Mouse (Mus musculus): Measurements from ENCODE around the gene 2310050C09Rik. TPM values are rescaled to one million over a fixed set of nuclear protein-coding genes. Genes with fewer than 3 reads are reported as not detected.

The 2310050C09Rik gene
- polyA plus RNA-seq (2015; fragmentation: Nextera tagmentation; extraction: Ambion mirVana) = not detected in 2 replicates

DNA sequence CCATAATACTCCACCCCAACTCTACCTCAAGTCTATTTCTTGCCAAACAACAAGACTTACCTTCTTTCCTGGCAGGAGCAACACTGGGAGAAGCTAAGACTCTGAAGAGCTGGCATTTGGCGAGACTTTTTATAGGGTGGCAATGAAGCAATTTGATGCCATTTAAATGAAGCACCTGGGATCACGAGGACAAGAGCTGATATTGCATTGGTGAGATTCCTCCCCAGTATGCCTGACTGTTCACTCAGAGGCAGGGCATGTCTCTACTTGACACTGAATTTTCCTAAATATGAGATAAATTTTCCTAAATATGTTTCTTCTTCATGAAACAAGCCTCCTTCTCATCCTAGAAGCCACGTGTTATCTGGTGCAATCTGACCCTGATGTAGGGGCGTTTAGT, at the start of gene 2310050C09Rik:
Gene 2310050C09Rik (minus strand): TSS at position 101 of the 400 bp plus-strand sequence.
- no peak within 1 kb of the TSS for H3K4me3 ChIP-seq (ENCODE audit: low read length)
- H3K4me1 ChIP-seq (ENCODE audit: control insufficient read depth, insufficient read depth, low read depth, low read length) = no peaks in the 10 kb centered on the region
- no peak within 1 kb of the TSS for H3K4me2 ChIP-seq (ENCODE audit: low read length)
- H3K9me3 ChIP-seq (ENCODE audit: control insufficient read depth, low read length) = no peaks in the 10 kb centered on the region
- WGBS = 86% methylated on average over 4 of the region's 4 CpGs
- no peak within 1 kb of the TSS for H3K9ac ChIP-seq (ENCODE audit: low read depth, low read length)
- H3K36me3 ChIP-seq (ENCODE audit: control insufficient read depth, insufficient read depth, low read length) = no peaks in the 10 kb centered on the region
- H3K27ac ChIP-seq (ENCODE audit: low read depth, low read length) = no peak within 1 kb of the TSS
- H3K27me3 ChIP-seq (replicated peaks; ENCODE audit: control insufficient read depth, insufficient read depth, low read length) = no peaks in the 10 kb centered on the region
- no peak for ATAC-seq

DNA sequence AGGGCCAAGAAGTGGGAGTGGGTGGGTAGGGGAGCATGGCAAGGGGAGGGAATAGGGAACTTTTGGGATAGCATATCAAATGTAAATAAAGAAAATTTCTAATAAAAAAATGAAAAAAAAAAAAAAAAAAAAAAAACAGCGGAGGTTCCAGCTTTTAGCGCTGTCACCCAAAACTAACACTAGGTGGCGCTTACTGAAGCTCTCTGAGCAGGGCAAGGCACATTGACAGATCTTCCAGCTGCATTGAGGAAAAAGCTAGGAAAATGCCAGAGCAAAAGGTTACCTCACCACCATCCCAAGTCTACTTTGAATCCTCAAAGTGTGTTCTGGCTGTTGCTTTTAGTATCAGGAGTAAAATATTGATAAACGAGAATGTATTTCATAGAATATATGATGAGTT, 37.6 kb upstream of the 2310050C09Rik start:
- 28% methylated on average over 3 of the region's 4 CpGs for WGBS
- ATAC-seq = peak; percentile 71

DNA sequence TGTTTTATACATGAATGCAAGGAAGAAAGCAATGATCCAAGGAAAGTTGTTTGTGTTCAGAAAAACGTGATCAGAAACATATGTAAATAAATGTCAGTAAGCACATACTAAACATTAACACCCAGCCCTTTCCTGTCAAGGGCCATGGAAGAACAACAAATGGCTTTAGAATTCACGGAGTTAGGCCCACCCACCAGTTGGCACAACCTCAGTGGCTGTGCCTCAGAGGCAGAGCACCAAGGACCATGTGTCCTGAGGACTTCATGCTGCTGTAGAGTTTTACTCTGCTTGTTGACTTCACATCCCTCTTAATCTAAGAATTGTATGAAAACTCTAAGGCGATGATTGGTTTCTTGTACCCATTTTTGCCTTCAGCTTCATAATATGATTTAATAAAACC, 35.2 kb upstream of the 2310050C09Rik start:
- Histone ChIP-seq H3K27me3 (replicated peaks; ENCODE audit: control insufficient read depth, insufficient read depth, low read length) (no peaks in the 10 kb centered on the region), H3K4me1 (ENCODE audit: control insufficient read depth, insufficient read depth, low read depth, low read length) (no peaks in the 10 kb centered on the region), H3K4me2 (ENCODE audit: low read length) (no peak overlapping the region), H3K9ac (ENCODE audit: low read depth, low read length) (no peak overlapping the region), H3K36me3 (ENCODE audit: control insufficient read depth, insufficient read depth, low read length) (no peaks in the 10 kb centered on the region), H3K9me3 (ENCODE audit: control insufficient read depth, low read length) (no peaks in the 10 kb centered on the region), H3K4me3 (ENCODE audit: low read length) (no peak overlapping the region), H3K27ac (ENCODE audit: low read depth, low read length) (no peak overlapping the region)
- whole genome bisulfite sequencing = 54% methylated on average over 3 of the region's 3 CpGs
- no peak for ATAC-seq

More for the DNA sequence above, 37.6 kb upstream of the 2310050C09Rik start:
- Histone ChIP-seq H3K4me1 (ENCODE audit: control insufficient read depth, insufficient read depth, low read depth, low read length) (no peaks in the 10 kb centered on the region), H3K36me3 (ENCODE audit: control insufficient read depth, insufficient read depth, low read length) (no peaks in the 10 kb centered on the region), H3K4me2 (ENCODE audit: low read length) (no peak overlapping the region), H3K4me3 (ENCODE audit: low read length) (no peak overlapping the region), H3K27ac (ENCODE audit: low read depth, low read length) (no peak overlapping the region), H3K9ac (ENCODE audit: low read depth, low read length) (no peak overlapping the region), H3K9me3 (ENCODE audit: control insufficient read depth, low read length) (no peaks in the 10 kb centered on the region), H3K27me3 (replicated peaks; ENCODE audit: control insufficient read depth, insufficient read depth, low read length) (no peaks in the 10 kb centered on the region)

DNA sequence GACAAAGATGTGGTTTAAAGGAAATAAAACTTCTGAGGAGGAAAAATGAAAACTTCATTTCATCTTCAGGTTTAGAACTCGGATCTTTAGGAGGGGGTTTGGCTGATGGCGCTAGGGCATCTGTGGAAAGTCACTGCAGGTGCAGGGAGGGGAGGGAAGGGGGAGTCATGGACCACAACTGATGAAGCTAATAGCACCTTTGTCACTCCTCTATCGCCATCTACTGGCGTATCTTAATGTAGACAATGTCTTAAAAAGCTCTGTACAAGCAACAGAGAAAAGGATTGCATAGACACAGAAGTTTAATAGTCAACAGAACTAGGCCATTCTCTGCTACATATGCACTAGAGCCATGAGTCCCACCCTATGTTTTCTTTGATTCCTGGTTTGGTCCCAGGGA, 33.6 kb upstream of the 2310050C09Rik start:
- no peak overlapping the region for H3K27ac ChIP-seq (ENCODE audit: low read depth, low read length)
- peak; percentile 76; the same call in 1 of the 2 replicates for ATAC-seq
- H3K4me2 ChIP-seq (ENCODE audit: low read length) = no peak overlapping the region
- H3K9me3 ChIP-seq (ENCODE audit: control insufficient read depth, low read length) = no peaks in the 10 kb centered on the region
- no peak overlapping the region for H3K9ac ChIP-seq (ENCODE audit: low read depth, low read length)
- H3K27me3 ChIP-seq (replicated peaks; ENCODE audit: control insufficient read depth, insufficient read depth, low read length) = no peaks in the 10 kb centered on the region
- WGBS = 32% methylated on average over 4 of the region's 4 CpGs
- H3K4me3 ChIP-seq (ENCODE audit: low read length) = no peak overlapping the region
- H3K4me1 ChIP-seq (ENCODE audit: control insufficient read depth, insufficient read depth, low read depth, low read length) = no peaks in the 10 kb centered on the region
- H3K36me3 ChIP-seq (ENCODE audit: control insufficient read depth, insufficient read depth, low read length) = no peaks in the 10 kb centered on the region

DNA sequence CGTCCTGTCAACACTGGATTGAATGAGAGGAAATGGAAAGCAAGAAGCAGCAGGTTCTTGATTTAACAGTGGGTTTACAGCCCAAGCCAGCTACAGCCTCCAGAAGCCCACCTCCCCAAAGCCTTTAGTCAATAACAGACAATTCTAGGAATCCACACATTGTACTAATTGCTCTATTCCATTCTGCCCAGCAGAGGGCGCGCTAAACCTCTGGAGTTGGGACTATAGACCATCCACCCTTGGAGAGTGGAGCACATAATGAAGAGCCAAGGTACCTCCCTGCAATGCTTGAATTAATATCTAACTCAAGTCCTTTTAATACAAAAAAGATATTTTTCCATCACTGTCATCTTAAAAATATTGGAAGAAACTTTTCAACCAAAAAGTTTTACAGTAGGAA, 33.0 kb upstream of the 2310050C09Rik start:
- Histone ChIP-seq H3K27ac (ENCODE audit: low read depth, low read length) (no peak overlapping the region), H3K9me3 (ENCODE audit: control insufficient read depth, low read length) (no peaks in the 10 kb centered on the region), H3K36me3 (ENCODE audit: control insufficient read depth, insufficient read depth, low read length) (no peaks in the 10 kb centered on the region), H3K9ac (ENCODE audit: low read depth, low read length) (no peak overlapping the region), H3K4me2 (ENCODE audit: low read length) (no peak overlapping the region), H3K4me1 (ENCODE audit: control insufficient read depth, insufficient read depth, low read depth, low read length) (no peaks in the 10 kb centered on the region), H3K4me3 (ENCODE audit: low read length) (no peak overlapping the region), H3K27me3 (replicated peaks; ENCODE audit: control insufficient read depth, insufficient read depth, low read length) (no peaks in the 10 kb centered on the region)
- no peak for ATAC-seq
- WGBS = 23% methylated on average over 3 of the region's 3 CpGs

DNA sequence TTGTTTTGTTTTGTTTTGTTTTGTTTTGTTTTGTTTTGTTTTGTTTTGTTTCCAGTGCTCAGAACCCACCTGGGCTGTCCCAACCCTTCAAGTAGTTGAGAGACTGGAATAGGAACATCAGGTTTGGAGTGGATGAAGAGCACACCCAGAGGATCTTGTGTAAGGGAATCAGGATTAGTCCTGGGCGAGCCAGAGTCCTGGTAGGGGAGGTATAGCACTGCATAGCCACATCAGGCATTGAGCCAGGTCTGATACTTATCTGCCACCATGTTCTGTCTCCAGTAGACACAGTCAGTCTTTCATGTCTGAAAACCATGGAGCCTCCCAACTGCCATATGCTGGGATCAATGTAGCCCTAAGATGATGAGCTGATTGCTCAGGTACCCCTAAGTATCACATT, 24.5 kb upstream of the 2310050C09Rik start:
- Histone ChIP-seq H3K9me3 (ENCODE audit: control insufficient read depth, low read length) (no peaks in the 10 kb centered on the region), H3K27ac (ENCODE audit: low read depth, low read length) (no peak overlapping the region), H3K4me1 (ENCODE audit: control insufficient read depth, insufficient read depth, low read depth, low read length) (no peaks in the 10 kb centered on the region), H3K4me3 (ENCODE audit: low read length) (no peak overlapping the region), H3K4me2 (ENCODE audit: low read length) (no peak overlapping the region), H3K9ac (ENCODE audit: low read depth, low read length) (no peak overlapping the region), H3K36me3 (ENCODE audit: control insufficient read depth, insufficient read depth, low read length) (no peaks in the 10 kb centered on the region), H3K27me3 (replicated peaks; ENCODE audit: control insufficient read depth, insufficient read depth, low read length) (no peaks in the 10 kb centered on the region)
- no peak for ATAC-seq
- 64% methylated on average over 1 of the region's 1 CpGs for WGBS

DNA sequence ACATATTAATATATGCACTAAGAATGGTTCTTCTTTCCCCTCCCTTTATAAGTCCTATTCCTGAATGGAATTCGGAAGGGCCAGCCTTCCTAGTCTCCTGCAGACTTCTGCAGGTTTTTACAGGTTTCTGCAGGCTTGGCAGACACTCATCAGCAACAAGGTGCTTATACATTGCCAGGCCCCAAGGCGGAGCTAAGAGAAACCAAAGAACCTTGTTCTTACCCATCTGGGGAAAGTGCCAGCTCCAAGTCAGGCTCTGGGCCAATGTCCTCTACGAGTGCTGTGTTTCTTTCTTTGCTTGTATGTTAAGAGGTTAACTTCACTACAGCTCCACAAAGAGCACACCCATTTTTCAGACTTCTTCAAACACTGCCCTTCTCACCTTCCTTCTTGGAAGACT, 24.0 kb upstream of the 2310050C09Rik start:
- ATAC-seq = no peak
- Histone ChIP-seq H3K9me3 (ENCODE audit: control insufficient read depth, low read length) (no peaks in the 10 kb centered on the region), H3K4me2 (ENCODE audit: low read length) (no peak overlapping the region), H3K4me1 (ENCODE audit: control insufficient read depth, insufficient read depth, low read depth, low read length) (no peaks in the 10 kb centered on the region), H3K27ac (ENCODE audit: low read depth, low read length) (no peak overlapping the region), H3K27me3 (replicated peaks; ENCODE audit: control insufficient read depth, insufficient read depth, low read length) (no peaks in the 10 kb centered on the region), H3K9ac (ENCODE audit: low read depth, low read length) (no peak overlapping the region), H3K4me3 (ENCODE audit: low read length) (no peak overlapping the region), H3K36me3 (ENCODE audit: control insufficient read depth, insufficient read depth, low read length) (no peaks in the 10 kb centered on the region)
- 67% methylated on average over 3 of the region's 3 CpGs for WGBS

DNA sequence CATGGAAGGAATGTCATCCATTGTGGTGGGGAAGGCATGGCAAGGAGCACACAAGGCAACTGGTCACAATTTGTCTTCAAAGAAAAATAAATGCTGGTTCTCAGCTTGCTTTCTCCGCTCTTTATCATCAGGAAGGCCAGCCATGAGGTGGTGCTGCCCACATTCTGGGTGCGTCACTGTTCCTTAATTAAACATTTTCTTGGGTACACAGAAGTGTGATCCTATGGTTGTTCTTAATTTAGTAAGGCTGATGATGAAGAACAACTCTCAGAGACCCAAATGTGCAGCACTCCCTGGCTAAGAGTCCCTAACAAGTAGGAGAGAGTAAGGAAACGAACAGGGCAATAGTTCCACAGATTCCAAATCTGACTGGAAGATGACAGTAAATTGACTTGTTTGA, 4.2 kb upstream of the 2310050C09Rik start:
- H3K9me3 ChIP-seq (ENCODE audit: control insufficient read depth, low read length) = no peaks in the 10 kb centered on the region
- H3K4me2 ChIP-seq (ENCODE audit: low read length) = no peak overlapping the region
- H3K4me1 ChIP-seq (ENCODE audit: control insufficient read depth, insufficient read depth, low read depth, low read length) = no peaks in the 10 kb centered on the region
- WGBS = 88% methylated on average over 3 of the region's 3 CpGs
- no peak overlapping the region for H3K4me3 ChIP-seq (ENCODE audit: low read length)
- ATAC-seq = no peak
- H3K36me3 ChIP-seq (ENCODE audit: control insufficient read depth, insufficient read depth, low read length) = no peaks in the 10 kb centered on the region
- no peak overlapping the region for H3K9ac ChIP-seq (ENCODE audit: low read depth, low read length)
- H3K27ac ChIP-seq (ENCODE audit: low read depth, low read length) = no peak overlapping the region
- H3K27me3 ChIP-seq (replicated peaks; ENCODE audit: control insufficient read depth, insufficient read depth, low read length) = no peaks in the 10 kb centered on the region

DNA sequence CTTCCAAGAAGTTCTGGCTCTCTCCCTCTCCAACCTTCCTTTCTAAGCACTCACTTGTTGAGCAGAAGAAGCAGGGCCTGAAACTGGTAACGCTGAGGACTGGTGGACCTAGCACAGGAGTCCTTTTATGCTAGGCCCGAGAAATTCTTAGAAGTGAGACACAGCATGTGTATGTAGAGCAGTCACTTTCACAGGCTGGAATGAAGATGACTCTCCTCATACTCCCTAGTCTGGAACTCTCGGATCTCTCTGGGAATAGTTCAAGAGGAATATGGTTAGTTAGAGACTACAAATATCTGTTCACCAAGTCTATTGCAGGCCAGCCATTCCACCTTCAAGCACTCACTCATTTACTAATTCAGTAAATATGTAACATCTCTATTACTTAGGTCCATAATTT, 18.8 kb downstream of the 2310050C09Rik start, which contains the start of gene Lce1l:
Gene Lce1l (minus strand): TSS at position 101 of the 400 bp plus-strand sequence.
- no peak within 1 kb of the TSS for H3K27ac ChIP-seq (ENCODE audit: low read depth, low read length)
- H3K4me3 ChIP-seq (ENCODE audit: low read length) = no peak within 1 kb of the TSS
- no peaks in the 10 kb centered on the region for H3K36me3 ChIP-seq (ENCODE audit: control insufficient read depth, insufficient read depth, low read length)
- ATAC-seq = no peak
- H3K9me3 ChIP-seq (ENCODE audit: control insufficient read depth, low read length) = no peaks in the 10 kb centered on the region
- H3K4me2 ChIP-seq (ENCODE audit: low read length) = no peak within 1 kb of the TSS
- H3K9ac ChIP-seq (ENCODE audit: low read depth, low read length) = no peak within 1 kb of the TSS
- 87% methylated on average over 3 of the region's 3 CpGs for WGBS
- H3K4me1 ChIP-seq (ENCODE audit: control insufficient read depth, insufficient read depth, low read depth, low read length) = no peaks in the 10 kb centered on the region
- no peaks in the 10 kb centered on the region for H3K27me3 ChIP-seq (replicated peaks; ENCODE audit: control insufficient read depth, insufficient read depth, low read length)

DNA sequence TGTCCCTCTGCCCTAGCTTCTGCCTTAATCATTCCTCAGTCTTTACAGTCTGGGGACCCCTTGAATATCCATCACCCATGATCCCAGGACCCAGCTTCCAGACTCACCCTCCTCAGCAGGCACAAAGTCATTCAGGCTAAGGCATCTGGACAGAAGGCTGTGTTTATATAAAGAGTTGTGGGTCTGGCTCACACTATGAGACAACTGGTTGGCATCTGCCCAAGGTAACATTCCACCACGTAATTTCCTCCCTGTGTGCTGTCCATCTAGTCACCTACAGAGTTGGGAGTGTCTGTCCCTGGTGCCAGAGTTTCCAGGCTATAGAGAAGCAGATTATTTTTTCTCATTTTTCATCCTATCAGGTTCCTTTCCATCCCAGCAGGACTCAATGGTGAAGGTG, 42.9 kb downstream of the 2310050C09Rik start, which contains the start of gene Kprp:
Gene Kprp (minus strand): TSS at position 140 of the 400 bp plus-strand sequence.
- H3K27ac ChIP-seq (ENCODE audit: low read depth, low read length) = no peak within 1 kb of the TSS
- no peak for ATAC-seq
- no peaks in the 10 kb centered on the region for H3K4me1 ChIP-seq (ENCODE audit: control insufficient read depth, insufficient read depth, low read depth, low read length)
- WGBS = 64% methylated on average over 1 of the region's 1 CpGs
- H3K4me3 ChIP-seq (ENCODE audit: low read length) = no peak within 1 kb of the TSS
- H3K4me2 ChIP-seq (ENCODE audit: low read length) = no peak within 1 kb of the TSS
- H3K27me3 ChIP-seq (replicated peaks; ENCODE audit: control insufficient read depth, insufficient read depth, low read length) = no peaks in the 10 kb centered on the region
- H3K9ac ChIP-seq (ENCODE audit: low read depth, low read length) = no peak within 1 kb of the TSS
- H3K36me3 ChIP-seq (ENCODE audit: control insufficient read depth, insufficient read depth, low read length) = no peaks in the 10 kb centered on the region
- H3K9me3 ChIP-seq (ENCODE audit: control insufficient read depth, low read length) = no peaks in the 10 kb centered on the region
